Mouse (Mus musculus) MEL (cell line): ENCODE measurements around the gene Cbx4. TPM values are rescaled to one million over a fixed set of nuclear protein-coding genes. Genes with fewer than 3 reads are reported as not detected.

Experiments used
- DNase-seq: peaks from one replicate; pipeline ENCODE4 v3.0.0; 2011; ENCODE audit warnings: low read depth, low spot score
- H3K27ac ChIP-seq: 2 replicates; pipeline ENCODE4 v1.5.1; 2012; ENCODE audit warnings: low read depth, mild to moderate bottlenecking, control low read depth, low read length, moderate library complexity; ENCODE audit not compliant: control insufficient read depth
- H3K27me3 ChIP-seq, 2 experiments: fragments of 150-350 bp in 1 of 2; sonication (generic) in 1 of 2; 2 replicates each; pipeline ENCODE4 v1.6.1; 2012; ENCODE audit warnings: low read length in 2 of 2, mild to moderate bottlenecking in 2 of 2, improper control_type of control experiment in 1 of 2, moderate library complexity in 1 of 2; ENCODE audit not compliant: insufficient read depth in 2 of 2, control insufficient read depth in 1 of 2
- H3K36me3 ChIP-seq, 2 experiments: 2 replicates each; pipeline ENCODE4 v1.6.1; 2012 to 2014; ENCODE audit warnings: low read length in 2 of 2, improper control_type of control experiment in 1 of 2, inconsistent platforms in 1 of 2, mild to moderate bottlenecking in 1 of 2; ENCODE audit not compliant: insufficient read depth in 2 of 2, control insufficient read depth in 1 of 2
- H3K4me1 ChIP-seq, 2 experiments: fragments of 150-350 bp in 1 of 2; sonication (generic) in 1 of 2; 2 replicates each; pipeline ENCODE4 v1.6.1; 2012; ENCODE audit warnings: low read length in 2 of 2, improper control_type of control experiment in 1 of 2, mild to moderate bottlenecking in 1 of 2; ENCODE audit not compliant: insufficient read depth in 2 of 2, control insufficient read depth in 1 of 2
- H3K4me3 ChIP-seq, 2 experiments: fragments of 150-350 bp in 1 of 2; sonication (generic) in 1 of 2; 2 replicates each; pipeline ENCODE4 v1.5.1; 2012; ENCODE audit warnings: low read depth in 2 of 2, low read length in 2 of 2, mild to moderate bottlenecking in 2 of 2, moderate library complexity in 2 of 2, control low read depth in 1 of 2, improper control_type of control experiment in 1 of 2; ENCODE audit not compliant: control insufficient read depth in 1 of 2, insufficient read depth in 1 of 2
- H3K79me2 ChIP-seq: 2 replicates; pipeline ENCODE4 v1.6.1; 2012; ENCODE audit warnings: mild to moderate bottlenecking, low read length, moderate library complexity; ENCODE audit not compliant: control insufficient read depth, poor library complexity, insufficient read depth
- H3K9ac ChIP-seq: 2 replicates; pipeline ENCODE4 v1.6.1; 2012; ENCODE audit warnings: low read depth, mild to moderate bottlenecking, control low read depth, low read length, moderate library complexity; ENCODE audit not compliant: control insufficient read depth, poor library complexity, severe bottlenecking
- H3K9me3 ChIP-seq: fragments of 150-350 bp; sonication (generic); replicated peaks from 2 replicates; pipeline ENCODE4 v1.6.1; 2012; ENCODE audit warnings: mild to moderate bottlenecking, low read length, improper control_type of control experiment, moderate library complexity; ENCODE audit not compliant: insufficient read depth
- BHLHE40 ChIP-seq: IDR thresholded peaks from 2 replicates; pipeline ENCODE4 v1.6.1; 2012; ENCODE audit warnings: low read depth, mild to moderate bottlenecking, inconsistent platforms, low read length, improper control_type of control experiment, borderline replicate concordance
- CHD1 ChIP-seq: IDR thresholded peaks from 2 replicates; pipeline ENCODE4 v1.6.1; 2012; ENCODE audit warnings: low read depth, mild to moderate bottlenecking, inconsistent platforms, low read length, improper control_type of control experiment
- CHD2 ChIP-seq: IDR thresholded peaks from 2 replicates; pipeline ENCODE4 v1.6.1; 2011; ENCODE audit warnings: low read length, improper control_type of control experiment
- CTCF ChIP-seq, 3 experiments: IDR thresholded peaks in 2 of 3; conservative IDR thresholded peaks in 1 of 3; 2 replicates each; pipeline ENCODE4 v1.5.1; 2011 to 2012; ENCODE audit warnings: low read length in 3 of 3, low read depth in 2 of 3, mild to moderate bottlenecking in 2 of 3, improper control_type of control experiment in 1 of 3, inconsistent platforms in 1 of 3, mixed read lengths in 1 of 3, moderate library complexity in 1 of 3; ENCODE audit not compliant: control insufficient read depth in 1 of 3, insufficient read depth in 1 of 3, poor library complexity in 1 of 3, severe bottlenecking in 1 of 3
- ELF1 ChIP-seq: IDR thresholded peaks from 2 replicates; pipeline ENCODE4 v1.6.1; 2014; ENCODE audit warnings: low read depth, mild to moderate bottlenecking, inconsistent platforms, low read length, improper control_type of control experiment, moderate library complexity
- EP300 ChIP-seq, 2 experiments: IDR thresholded peaks; 2 replicates each; pipeline ENCODE4 v1.6.1; 2011; ENCODE audit warnings: improper control_type of control experiment in 2 of 2, low read length in 2 of 2, low read depth in 1 of 2, mild to moderate bottlenecking in 1 of 2
- GATA1 ChIP-seq: IDR thresholded peaks from 2 replicates; pipeline ENCODE4 v1.6.1; 2011; ENCODE audit warnings: low read depth, low read length, improper control_type of control experiment
- MAFK ChIP-seq: IDR thresholded peaks from 2 replicates; pipeline ENCODE4 v1.6.1; 2011; ENCODE audit warnings: low read depth, mild to moderate bottlenecking, low read length, improper control_type of control experiment, borderline replicate concordance
- MAZ ChIP-seq: IDR thresholded peaks from 2 replicates; pipeline ENCODE4 v1.6.1; 2012; ENCODE audit warnings: low read depth, mild to moderate bottlenecking, inconsistent platforms, low read length, improper control_type of control experiment
- MYC ChIP-seq: IDR thresholded peaks from 2 replicates; pipeline ENCODE4 v1.6.1; 2011; ENCODE audit warnings: low read depth, mild to moderate bottlenecking, low read length, improper control_type of control experiment, moderate library complexity
- NELFE ChIP-seq: IDR thresholded peaks from 2 replicates; pipeline ENCODE4 v1.6.1; 2011; ENCODE audit warnings: low read depth, low read length, improper control_type of control experiment
- NRF1 ChIP-seq: IDR thresholded peaks from 2 replicates; pipeline ENCODE4 v1.6.1; 2014; ENCODE audit warnings: low read depth, mild to moderate bottlenecking, inconsistent platforms, low read length, improper control_type of control experiment, moderate library complexity; ENCODE audit not compliant: poor library complexity, insufficient read depth, severe bottlenecking
- POLR2A ChIP-seq, 2 experiments: IDR thresholded peaks; 2 replicates each; pipeline ENCODE4 v1.6.1; 2011 to 2012; ENCODE audit warnings: low read length in 2 of 2, mild to moderate bottlenecking in 2 of 2, control low read depth in 1 of 2, improper control_type of control experiment in 1 of 2, low read depth in 1 of 2, moderate library complexity in 1 of 2; ENCODE audit not compliant: control insufficient read depth in 1 of 2, insufficient read depth in 1 of 2, poor library complexity in 1 of 2
- POLR2AphosphoS5 ChIP-seq: IDR thresholded peaks from 2 replicates; pipeline ENCODE4 v1.6.1; 2012; ENCODE audit warnings: low read depth, borderline replicate concordance, mild to moderate bottlenecking, inconsistent platforms, low read length, moderate library complexity, mixed read lengths
- RAD21 ChIP-seq: IDR thresholded peaks from 2 replicates; pipeline ENCODE4 v1.6.1; 2011; ENCODE audit warnings: mild to moderate bottlenecking, low read depth, low read length, improper control_type of control experiment
- SMC3 ChIP-seq: IDR thresholded peaks from 2 replicates; pipeline ENCODE4 v1.6.1; 2011; ENCODE audit warnings: low read depth, low read length, improper control_type of control experiment
- TAL1 ChIP-seq: IDR thresholded peaks from 2 replicates; pipeline ENCODE4 v1.6.1; 2012; ENCODE audit warnings: mild to moderate bottlenecking, inconsistent platforms, low read length, moderate library complexity, mixed read lengths
- TBP ChIP-seq: IDR thresholded peaks from 2 replicates; pipeline ENCODE4 v1.8.0; 2011; ENCODE audit warnings: low read depth, low read length, improper control_type of control experiment
- TCF12 ChIP-seq: IDR thresholded peaks from 2 replicates; pipeline ENCODE4 v1.6.1; 2014; ENCODE audit warnings: low read depth, mild to moderate bottlenecking, inconsistent platforms, low read length, improper control_type of control experiment, moderate library complexity
- USF1 ChIP-seq: IDR thresholded peaks from 2 replicates; pipeline ENCODE4 v1.6.1; 2014; ENCODE audit warnings: low read depth, mild to moderate bottlenecking, inconsistent platforms, low read length, improper control_type of control experiment, moderate library complexity
- USF2 ChIP-seq, 2 experiments: IDR thresholded peaks; 2 replicates each; pipeline ENCODE4 v1.6.1; 2011 to 2012; ENCODE audit warnings: improper control_type of control experiment in 2 of 2, low read length in 2 of 2, borderline replicate concordance in 1 of 2, inconsistent platforms in 1 of 2, low read depth in 1 of 2, mild to moderate bottlenecking in 1 of 2; ENCODE audit not compliant: insufficient read depth in 1 of 2
- ZMIZ1 ChIP-seq: IDR thresholded peaks from 2 replicates; pipeline ENCODE4 v1.6.1; 2012; ENCODE audit warnings: low read depth, mild to moderate bottlenecking, inconsistent platforms, low read length, improper control_type of control experiment, moderate library complexity
- polyA plus RNA-seq, 2 experiments: library from polyadenylated mRNA; stranded (reverse) in 1 of 2; unstranded in 1 of 2; fragments of >175 nt in 1 of 2; fragments of >200 nt in 1 of 2; gene quantifications; 2 replicates each; pipeline versions ENCODE4 v1.2.1 to v1.2.4; 2012; ENCODE audit warnings: low replicate concordance in 2 of 2, low read depth in 1 of 2; ENCODE audit not compliant: insufficient read length in 2 of 2, insufficient read depth in 1 of 2, missing spikeins in 1 of 2
- total RNA-seq: library from RNA; depleted of rRNA; stranded (reverse); fragments of 300-350 nt; gene quantifications from 2 replicates; pipeline ENCODE4 v1.2.3, GENCODE M21; 2012

Gene Cbx4
- total and polyA plus RNA-seq, 3 experiments: 8.0 to 22.6 TPM; not detected in 1

DNA sequence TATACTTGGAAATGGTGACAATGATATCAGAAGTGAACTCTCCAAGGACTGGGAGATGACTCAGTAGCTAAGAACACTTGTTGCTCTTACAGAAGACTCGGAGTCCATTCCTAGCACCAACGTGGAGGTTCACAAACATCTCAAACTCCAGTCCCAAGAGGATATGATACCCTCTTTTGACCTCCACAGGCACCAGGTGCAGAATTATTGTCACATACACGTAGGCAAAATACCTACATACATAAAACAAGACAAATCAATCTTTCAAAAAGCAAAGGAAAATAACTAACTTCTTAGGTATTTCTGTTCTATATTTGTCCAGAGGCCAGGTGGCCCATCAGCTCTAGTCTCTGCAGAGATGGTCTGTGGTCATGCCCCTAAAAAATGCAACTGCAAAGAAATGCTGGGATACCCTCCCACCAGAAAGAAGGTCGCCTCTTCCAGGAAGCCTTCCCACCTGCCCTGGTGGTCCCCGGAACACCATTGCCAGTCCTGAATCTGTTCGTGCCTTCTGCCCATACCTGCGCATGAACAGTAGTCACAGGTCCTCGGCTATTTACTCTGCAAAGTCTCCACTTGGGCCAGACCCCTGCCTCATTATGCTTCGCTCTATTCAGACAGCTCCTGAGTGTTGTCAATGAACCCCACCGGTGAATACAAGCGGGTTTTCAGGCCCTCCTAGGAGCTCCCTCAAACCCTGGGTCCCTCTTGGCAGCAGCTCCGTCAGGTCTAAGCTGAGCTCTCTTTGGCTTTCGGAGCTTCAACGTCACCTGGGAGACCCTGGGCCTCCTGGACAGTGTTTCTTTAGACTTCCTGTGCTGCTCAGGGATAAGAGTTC lies 46.4 kb upstream of the Cbx4 start:
- H3K4me1 ChIP-seq: peaks cover 0 to 29% of the 10 kb centered on the region in 2 experiments; a peak in 3 of 4 replicates
- no peak overlapping the region for H3K27ac ChIP-seq
- H3K27me3 ChIP-seq: no peaks in the 10 kb centered on the region

DNA sequence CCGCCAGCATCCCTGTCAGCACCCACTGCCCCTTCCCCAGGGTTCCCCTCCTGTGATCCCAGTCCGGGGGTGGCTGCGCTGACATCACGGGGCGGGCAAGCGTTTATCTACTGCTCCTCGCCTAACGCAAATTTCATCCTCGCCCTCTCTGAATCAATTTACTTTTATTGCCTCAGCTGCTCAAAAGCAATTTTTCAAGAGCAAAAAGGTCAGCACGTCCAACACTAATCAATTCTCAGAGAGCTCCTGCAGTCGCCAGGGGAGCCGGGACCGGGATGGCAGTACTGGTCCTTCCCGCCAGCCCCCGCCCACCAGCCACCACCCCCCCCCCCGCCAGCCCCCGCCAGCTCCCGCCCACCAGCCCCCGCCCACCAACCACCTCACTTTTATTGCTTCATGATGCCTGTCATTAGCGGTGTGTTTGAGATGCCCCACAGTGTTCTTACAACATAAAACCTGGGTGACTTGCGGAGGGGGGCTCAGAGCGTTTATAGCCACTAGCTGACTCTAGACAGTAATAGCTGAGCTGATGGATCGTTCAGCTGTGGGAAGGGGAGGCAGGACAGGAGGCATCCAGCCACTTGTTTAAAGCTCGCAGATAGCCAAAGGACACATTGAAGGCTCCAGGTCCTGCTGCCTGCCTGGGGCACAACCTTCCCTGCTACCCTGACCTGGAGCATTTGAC lies 44.2 kb upstream of the Cbx4 start:
- Histone ChIP-seq H3K36me3 (peaks cover 0 to 13% of the 10 kb centered on the region in 2 experiments; a peak in 2 of 4 replicates), H3K4me3 (no peak overlapping the region), H3K27me3 (no peaks in the 10 kb centered on the region), H3K79me2 (no peaks in the 10 kb centered on the region; the same call in 1 of the 2 replicates), H3K27ac (no peak overlapping the region), H3K4me1 (peaks cover 0 to 24% of the 10 kb centered on the region in 2 experiments; a peak in 3 of 4 replicates), H3K9ac (no peak overlapping the region), H3K9me3 (no peaks in the 10 kb centered on the region)
- TF ChIP-seq CHD1: no peak
- no peak for TF ChIP-seq CHD2
- no peak for TF ChIP-seq TAL1
- no peak for TF ChIP-seq USF1
- TF ChIP-seq SMC3: no peak
- no peak for TF ChIP-seq CTCF (IDR thresholded peaks at IDR 0.05 in 2 of 3, conservative IDR thresholded peaks at IDR 0.05 in 1 of 3; ENCODE audit: control insufficient read depth in 1 of 3, insufficient read depth in 1 of 3, low read depth in 2 of 3, low read length in 3 of 3, poor library complexity in 1 of 3, severe bottlenecking in 1 of 3)
- no peak for TF ChIP-seq MAFK
- TF ChIP-seq NELFE: no peak
- TF ChIP-seq ZMIZ1: no peak
- TF ChIP-seq POLR2AphosphoS5: no peak
- no peak for TF ChIP-seq USF2 (IDR thresholded peaks at IDR 0.05; ENCODE audit: borderline replicate concordance in 1 of 2, insufficient read depth in 1 of 2, low read depth in 1 of 2, low read length in 2 of 2)
- no peak for TF ChIP-seq GATA1
- TF ChIP-seq NRF1: no peak
- TF ChIP-seq RAD21: no peak
- TF ChIP-seq POLR2A (IDR thresholded peaks at IDR 0.05; ENCODE audit: control insufficient read depth in 1 of 2, insufficient read depth in 1 of 2, low read depth in 1 of 2, low read length in 2 of 2, poor library complexity in 1 of 2): no peak
- no peak for TF ChIP-seq MAZ
- TF ChIP-seq BHLHE40: no peak
- no peak for TF ChIP-seq EP300 (IDR thresholded peaks at IDR 0.05; ENCODE audit: low read depth in 1 of 2, low read length in 2 of 2)
- TF ChIP-seq MYC: no peak
- TF ChIP-seq ELF1: no peak
- no peak for DNase-seq

More for the DNA sequence above, 46.4 kb upstream of the Cbx4 start:
- peaks cover 0 to 15% of the 10 kb centered on the region in 2 experiments; a peak in 2 of 4 replicates for H3K36me3 ChIP-seq
- H3K4me3 ChIP-seq: no peak overlapping the region
- H3K9me3 ChIP-seq: no peaks in the 10 kb centered on the region
- no peak for TF ChIP-seq TBP
- no peak for TF ChIP-seq CHD1
- no peak for TF ChIP-seq EP300 (IDR thresholded peaks at IDR 0.05; ENCODE audit: low read depth in 1 of 2, low read length in 2 of 2)
- TF ChIP-seq TCF12: no peak
- TF ChIP-seq, all 39 proteins: peak for 0
- DNase-seq: no peak
- Histone ChIP-seq H3K9ac (no peak overlapping the region), H3K79me2 (no peaks in the 10 kb centered on the region; the same call in 1 of the 2 replicates)
